In the genomic region with DNA sequence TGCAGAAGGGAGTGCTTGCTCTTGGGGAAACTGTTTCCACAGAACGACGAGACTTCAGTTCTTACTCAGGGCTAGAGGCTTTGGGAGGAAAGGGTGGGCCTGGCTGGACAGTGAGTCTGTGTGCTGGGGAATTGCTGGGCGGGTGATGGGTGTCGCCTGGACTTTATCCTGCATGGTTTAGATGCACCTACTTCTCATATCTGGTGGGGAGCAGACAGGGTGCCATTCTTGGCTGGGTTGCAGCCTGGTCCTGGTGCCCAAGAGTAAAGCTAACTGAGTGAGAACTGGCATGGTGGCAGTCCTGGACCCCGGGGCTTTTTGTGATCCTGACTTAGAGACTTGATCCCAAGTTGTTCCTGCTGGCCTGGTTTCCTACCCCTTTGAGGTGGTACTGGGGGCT, we compare ENCODE assay signal across 8 mouse cellular contexts. TPM values are rescaled to one million over a fixed set of nuclear protein-coding genes. Genes with fewer than 3 reads are reported as not detected.
DNase-seq lines count a peak whose midpoint lies in the region; ATAC-seq and TF ChIP-seq lines count a peak whose summit lies in the region.

No protein-coding gene starts in this region.

- peak overlapping the region; percentile 96 for H3K9ac ChIP-seq in heart, embryonic 13.5 days
- H3K9ac ChIP-seq in hindbrain, postnatal 0 days (replicated peaks; ENCODE audit: low read length) = no peak overlapping the region; the same call in 1 of the 2 replicates
- no peak overlapping the region for H3K9ac ChIP-seq in midbrain, embryonic 15.5 days

- peaks cover 23% of the 10 kb centered on the region for H3K36me3 ChIP-seq in heart, embryonic 13.5 days
- H3K36me3 ChIP-seq in hindbrain, postnatal 0 days (ENCODE audit: insufficient read depth, low read length) = peaks cover 14% of the 10 kb centered on the region
- peaks cover 7% of the 10 kb centered on the region for H3K36me3 ChIP-seq in midbrain, embryonic 15.5 days (replicated peaks)

- H3K9me3 ChIP-seq in heart, embryonic 13.5 days = no peaks in the 10 kb centered on the region
- no peaks in the 10 kb centered on the region for H3K9me3 ChIP-seq in hindbrain, postnatal 0 days (ENCODE audit: low read length)
- H3K9me3 ChIP-seq in midbrain, embryonic 15.5 days = no peaks in the 10 kb centered on the region

- H3K4me1 ChIP-seq in heart, embryonic 13.5 days = peaks cover 32% of the 10 kb centered on the region
- H3K4me1 ChIP-seq in cortical plate, adult 2 months (ENCODE audit: control insufficient read depth, insufficient read depth, low read length) = peaks cover 4% of the 10 kb centered on the region; the same call in 1 of the 2 replicates
- H3K4me1 ChIP-seq in hindbrain, postnatal 0 days (ENCODE audit: insufficient read depth, low read length) = peaks cover 16% of the 10 kb centered on the region; the same call in 1 of the 2 replicates
- peaks cover 41% of the 10 kb centered on the region for H3K4me1 ChIP-seq in midbrain, embryonic 15.5 days

- no peak for DNase-seq in heart, postnatal 36 days
- DNase-seq in hindbrain, postnatal 0 days (ENCODE audit: low spot score) = no peak
- DNase-seq in right cerebral cortex, postnatal 36 days (ENCODE audit: low spot score in 2 of 2) = no peak
- DNase-seq in gastrocnemius, postnatal 10 days = no peak
- DNase-seq in adrenal gland, postnatal 14 days = no peak

- intact Hi-C loops in heart, postnatal 36 days (cut with DNase I) = no loop called here

- ATAC-seq in heart, embryonic 13.5 days (ENCODE audit: extremely low read depth, insufficient number of reproducible peaks, low FRiP score, low TSS enrichment) = no peak
- ATAC-seq in hindbrain, postnatal 0 days = no peak
- no peak for ATAC-seq in midbrain, embryonic 15.5 days (replicated peaks)

- H3K4me2 ChIP-seq in heart, embryonic 13.5 days = peak overlapping the region; percentile 99
- peak overlapping the region; percentile 23 for H3K4me2 ChIP-seq in hindbrain, postnatal 0 days (ENCODE audit: low read depth, low read length)
- peak overlapping the region; percentile 86; the same call in 1 of the 2 replicates for H3K4me2 ChIP-seq in midbrain, embryonic 15.5 days

- H3K27ac ChIP-seq in heart, embryonic 13.5 days (replicated peaks) = peak overlapping the region; percentile 71
- peak overlapping the region; percentile 39; the same call in 1 of the 2 replicates for H3K27ac ChIP-seq in cortical plate, adult 2 months (ENCODE audit: insufficient read depth, low read length)
- peak overlapping the region; percentile 86 for H3K27ac ChIP-seq in hindbrain, postnatal 0 days
- no peak overlapping the region for H3K27ac ChIP-seq in midbrain, embryonic 15.5 days

- TF ChIP-seq CTCF in cortical plate, adult 2 months (IDR thresholded peaks at IDR 0.05; ENCODE audit: extremely low read depth, insufficient read depth, low read length) = no peak
- no peak for TF ChIP-seq CTCF in hindbrain, postnatal 0 days (IDR thresholded peaks at IDR 0.05; ENCODE audit: low read depth)

- peak overlapping the region; percentile 99 for H3K4me3 ChIP-seq in heart, embryonic 13.5 days
- no peak overlapping the region for H3K4me3 ChIP-seq in cortical plate, adult 2 months (ENCODE audit: insufficient read depth, low read length)
- H3K4me3 ChIP-seq in hindbrain, postnatal 0 days (ENCODE audit: low read length) = no peak overlapping the region
- 0 out of 2 replicates have a peak overlapping the region, but pooled peaks have one; percentile 2 for H3K4me3 ChIP-seq in midbrain, embryonic 15.5 days

- TF ChIP-seq POLR2A in cortical plate, adult 2 months (IDR thresholded peaks at IDR 0.05; ENCODE audit: extremely low read depth, insufficient read depth, low read length) = no peak

- WGBS in heart, embryonic 13.5 days = 74% methylated on average over 5 of the region's 5 CpGs
- 75% methylated on average over 5 of the region's 5 CpGs for WGBS in hindbrain, postnatal 0 days
- 85% methylated on average over 5 of the region's 5 CpGs for WGBS in midbrain, embryonic 15.5 days

- no peaks in the 10 kb centered on the region for H3K27me3 ChIP-seq in heart, embryonic 13.5 days (replicated peaks)
- H3K27me3 ChIP-seq in hindbrain, postnatal 0 days (ENCODE audit: insufficient read depth, low read length) = no peaks in the 10 kb centered on the region
- H3K27me3 ChIP-seq in midbrain, embryonic 15.5 days (replicated peaks) = no peaks in the 10 kb centered on the region

RNA-seq across cellular contexts. Expression of gene Sppl2b, which starts 1.8 kb away (rescaled TPM):
- polyA plus RNA-seq in heart, embryonic 13.5 days (2015; fragmentation: Nextera tagmentation; extraction: Ambion mirVana) = 27.7 and 28.5 TPM in 2 replicates
- 10 to 100 TPM; 15.6 to 19.1 TPM for total RNA-seq in heart, postnatal 36 days (2021)
- 94.2 and 96.5 TPM in 2 replicates for polyA plus RNA-seq in cortical plate, adult 2 months (2012; rRNA removed)
- total RNA-seq in hindbrain, postnatal 0 days (2014; rRNA removed) = 161 and 174 TPM in 2 replicates
- 76.0 and 76.2 TPM in 2 replicates for polyA plus RNA-seq in hindbrain, postnatal 0 days (2015; fragmentation: Nextera tagmentation; extraction: Ambion mirVana)
- 85.5 and 89.5 TPM in 2 replicates for polyA plus RNA-seq in midbrain, embryonic 15.5 days (2015; fragmentation: Nextera tagmentation; extraction: Ambion mirVana)
- total RNA-seq in gastrocnemius, postnatal 10 days (2021) = 10 to 100 TPM; 30.5 to 33.0 TPM
- total RNA-seq in adrenal gland, postnatal 14 days (2021) = 30.5 and 33.0 TPM in 2 replicates

RNA-seq across cellular contexts. Expression of gene Lsm7, which starts 1.9 kb away (rescaled TPM):
- 157 and 171 TPM in 2 replicates for polyA plus RNA-seq in heart, embryonic 13.5 days (2015; fragmentation: Nextera tagmentation; extraction: Ambion mirVana)
- total RNA-seq in heart, postnatal 36 days (2021) = 10 to 100 TPM; 19.6 to 25.4 TPM
- 223 and 238 TPM in 2 replicates for polyA plus RNA-seq in cortical plate, adult 2 months (2012; rRNA removed)
- 165 and 189 TPM in 2 replicates for total RNA-seq in hindbrain, postnatal 0 days (2014; rRNA removed)
- polyA plus RNA-seq in hindbrain, postnatal 0 days (2015; fragmentation: Nextera tagmentation; extraction: Ambion mirVana) = 279 and 295 TPM in 2 replicates
- polyA plus RNA-seq in midbrain, embryonic 15.5 days (2015; fragmentation: Nextera tagmentation; extraction: Ambion mirVana) = 214 and 222 TPM in 2 replicates
- total RNA-seq in gastrocnemius, postnatal 10 days (2021) = 10 to 100 TPM; 36.8 to 42.4 TPM
- total RNA-seq in adrenal gland, postnatal 14 days (2021) = 35.1 and 43.3 TPM in 2 replicates

RNA-seq across cellular contexts. Expression of gene Lingo3, which starts 13.1 kb away (rescaled TPM):
- polyA plus RNA-seq in heart, embryonic 13.5 days (2015; fragmentation: Nextera tagmentation; extraction: Ambion mirVana) = 0.16 and 0.34 TPM in 2 replicates
- 1 to 10 TPM; 6.4 to 8.9 TPM for total RNA-seq in heart, postnatal 36 days (2021)
- polyA plus RNA-seq in cortical plate, adult 2 months (2012; rRNA removed) = 24.8 and 29.4 TPM in 2 replicates
- total RNA-seq in hindbrain, postnatal 0 days (2014; rRNA removed) = 66.9 and 70.3 TPM in 2 replicates
- polyA plus RNA-seq in hindbrain, postnatal 0 days (2015; fragmentation: Nextera tagmentation; extraction: Ambion mirVana) = 26.6 and 28.0 TPM in 2 replicates
- 10.4 and 11.7 TPM in 2 replicates for polyA plus RNA-seq in midbrain, embryonic 15.5 days (2015; fragmentation: Nextera tagmentation; extraction: Ambion mirVana)
- 10 to 100 TPM; 31.9 to 32.9 TPM for total RNA-seq in gastrocnemius, postnatal 10 days (2021)
- total RNA-seq in adrenal gland, postnatal 14 days (2021) = 1.0 and 1.2 TPM in 2 replicates

RNA-seq across cellular contexts. Expression of gene Tmprss9, which starts 14.7 kb away (rescaled TPM):
- polyA plus RNA-seq in heart, embryonic 13.5 days (2015; fragmentation: Nextera tagmentation; extraction: Ambion mirVana) = 0.05 and 0.07 TPM in 2 replicates
- total RNA-seq in heart, postnatal 36 days (2021) = not detected
- polyA plus RNA-seq in cortical plate, adult 2 months (2012; rRNA removed) = 0.21 and 0.40 TPM in 2 replicates
- total RNA-seq in hindbrain, postnatal 0 days (2014; rRNA removed) = 0.04 and 0.10 TPM in 2 replicates
- 0.14 and 0.26 TPM in 2 replicates for polyA plus RNA-seq in hindbrain, postnatal 0 days (2015; fragmentation: Nextera tagmentation; extraction: Ambion mirVana)
- 0.23 and 0.41 TPM in 2 replicates for polyA plus RNA-seq in midbrain, embryonic 15.5 days (2015; fragmentation: Nextera tagmentation; extraction: Ambion mirVana)
- under 1 TPM in 1 of 2 experiments, not detected in 1; 0.07 TPM for total RNA-seq in gastrocnemius, postnatal 10 days (2021)
- 0.11 TPM in 1 of 2 replicates, not detected in the other for total RNA-seq in adrenal gland, postnatal 14 days (2021)

RNA-seq across cellular contexts. Expression of gene Oaz1, which starts 30.5 kb away (rescaled TPM):
- 2,053 and 2,109 TPM in 2 replicates for polyA plus RNA-seq in heart, embryonic 13.5 days (2015; fragmentation: Nextera tagmentation; extraction: Ambion mirVana)
- total RNA-seq in heart, postnatal 36 days (2021) = 100 to 1,000 TPM; 850 to 884 TPM
- 643 and 729 TPM in 2 replicates for polyA plus RNA-seq in cortical plate, adult 2 months (2012; rRNA removed)
- total RNA-seq in hindbrain, postnatal 0 days (2014; rRNA removed) = 1,128 and 1,180 TPM in 2 replicates
- 1,097 and 1,185 TPM in 2 replicates for polyA plus RNA-seq in hindbrain, postnatal 0 days (2015; fragmentation: Nextera tagmentation; extraction: Ambion mirVana)
- 1,243 and 1,388 TPM in 2 replicates for polyA plus RNA-seq in midbrain, embryonic 15.5 days (2015; fragmentation: Nextera tagmentation; extraction: Ambion mirVana)
- 100 to 1,000 TPM; 846 to 935 TPM for total RNA-seq in gastrocnemius, postnatal 10 days (2021)
- total RNA-seq in adrenal gland, postnatal 14 days (2021) = 734 and 741 TPM in 2 replicates

Comparison
In these comparisons a context has a peak if more than half of its experiments do, and no peak if none do; other contexts are left out.
1. H3K4me2 ChIP-seq: peak in every context shown above with its lines; median percentile 99 in heart, embryonic 13.5 days; 86 in midbrain, embryonic 15.5 days; 23 in hindbrain, postnatal 0 days.
2. H3K4me3 ChIP-seq: peak in heart, embryonic 13.5 days (single experiment) and midbrain, embryonic 15.5 days (single experiment); none in cortical plate, adult 2 months (single experiment) and hindbrain, postnatal 0 days (single experiment).